Mouse (Mus musculus) liver, postnatal 0 days (tissue): ENCODE measurements around the gene Arl5c. TPM values are rescaled to one million over a fixed set of nuclear protein-coding genes. Genes with fewer than 3 reads are reported as not detected.

Experiments used
- ATAC-seq: fragments of 200-750 bp; cut with Nextera tagmentation; 2 replicates; pipeline ENCODE4 v1.8.0; 2017; ENCODE audit warnings: mild to moderate bottlenecking, moderate library complexity
- DNase-seq: peaks from one replicate; pipeline ENCODE4 v3.0.0-alpha.2; 2016
- H3K27ac ChIP-seq: fragments of 300-500 bp; sonication (generic); 2 replicates; pipeline ENCODE4 v1.5.1; 2014; ENCODE audit warnings: antibody characterized with exemption, moderate library complexity, mild to moderate bottlenecking, low read depth
- H3K27me3 ChIP-seq: fragments of 300-500 bp; sonication (generic); 2 replicates; pipeline ENCODE4 v1.6.1; 2014; ENCODE audit warnings: low read length, control low read depth, mixed read lengths; ENCODE audit not compliant: insufficient read depth
- H3K36me3 ChIP-seq: fragments of 300-500 bp; sonication (generic); replicated peaks from 2 replicates; pipeline ENCODE4 v1.6.1; 2014; ENCODE audit warnings: mild to moderate bottlenecking, control low read depth, low read length, moderate library complexity, mixed read lengths; ENCODE audit not compliant: insufficient read depth
- H3K4me1 ChIP-seq: fragments of 300-500 bp; sonication (generic); 2 replicates; pipeline ENCODE4 v1.6.1; 2014; ENCODE audit warnings: antibody characterized with exemption, mild to moderate bottlenecking, control low read depth; ENCODE audit not compliant: insufficient read depth
- H3K4me2 ChIP-seq: fragments of 300-500 bp; sonication (generic); 2 replicates; pipeline ENCODE4 v1.6.1; 2014; ENCODE audit warnings: low read depth, mild to moderate bottlenecking, low read length, moderate library complexity, mixed read lengths
- H3K4me3 ChIP-seq: fragments of 300-500 bp; sonication (generic); 2 replicates; pipeline ENCODE4 v1.5.1; 2014; ENCODE audit warnings: low read depth, low read length
- H3K9ac ChIP-seq: fragments of 300-500 bp; sonication (generic); replicated peaks from 2 replicates; pipeline ENCODE4 v1.6.1; 2014; ENCODE audit warnings: mild to moderate bottlenecking, moderate library complexity
- H3K9me3 ChIP-seq: fragments of 300-500 bp; sonication (generic); 2 replicates; pipeline ENCODE4 v1.6.1; 2016; ENCODE audit warnings: mild to moderate bottlenecking, control low read depth, low read length, mixed read lengths
- CTCF ChIP-seq: sonication (generic); IDR thresholded peaks from 2 replicates; pipeline ENCODE4 v1.5.1; 2016; ENCODE audit warnings: antibody characterized with exemption, low read depth
- EP300 ChIP-seq: IDR thresholded peaks from 2 replicates; pipeline ENCODE4 v1.6.1; 2016; ENCODE audit warnings: antibody characterized with exemption, low read depth, mild to moderate bottlenecking
- WGBS: fragments of 180-500 bp; shearing (Covaris S2); extraction: QIAGEN DNeasy Blood & Tissue Kit; methylation state at CpG from one replicate; pipeline ENCODE4 v1.1.7; 2014; ENCODE audit not compliant: insufficient replicate concordance; 5-methylcytosine and 5-hydroxymethylcytosine counted together
- polyA plus RNA-seq: library from polyadenylated mRNA; unstranded; fragments of >200 nt; fragmentation: Nextera tagmentation; extraction: Ambion mirVana; gene quantifications from 2 replicates; pipeline ENCODE4 v1.2.1, GENCODE M21; 2015

Gene Arl5c
- polyA plus RNA-seq, 1 experiment from 2014 or later: 10.0 TPM

DNA sequence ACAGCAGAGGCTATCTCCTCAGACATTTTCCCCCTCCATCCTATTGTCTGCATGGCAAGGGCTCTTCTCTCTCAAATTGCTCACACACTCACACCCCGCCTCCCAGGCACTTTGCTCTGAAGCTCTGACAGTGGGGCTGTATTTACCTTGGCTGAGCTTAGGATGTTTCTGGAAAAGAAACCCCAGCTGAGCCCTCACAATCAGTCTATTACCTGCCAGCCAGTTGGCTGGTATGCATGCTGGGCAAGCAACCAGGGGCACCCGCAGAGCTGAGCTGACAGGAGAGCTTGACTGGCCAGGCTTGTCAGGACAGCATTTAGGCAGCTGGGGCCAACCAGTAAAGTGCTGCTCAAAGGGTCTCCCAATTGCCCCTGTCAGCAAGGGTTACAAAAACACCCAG is 28.9 kb downstream of the Arl5c start:
- WGBS: 48% methylated on average over 2 of the region's 2 CpGs
- Histone ChIP-seq H3K4me2 (no peak overlapping the region), H3K27me3 (no peaks in the 10 kb centered on the region), H3K4me1 (no peaks in the 10 kb centered on the region), H3K27ac (no peak overlapping the region), H3K36me3 (no peaks in the 10 kb centered on the region), H3K4me3 (no peak overlapping the region), H3K9me3 (no peaks in the 10 kb centered on the region), H3K9ac (no peak overlapping the region)
- ATAC-seq (no peak), DNase-seq (no peak)
- no peak for TF ChIP-seq CTCF
- TF ChIP-seq EP300: no peak

DNA sequence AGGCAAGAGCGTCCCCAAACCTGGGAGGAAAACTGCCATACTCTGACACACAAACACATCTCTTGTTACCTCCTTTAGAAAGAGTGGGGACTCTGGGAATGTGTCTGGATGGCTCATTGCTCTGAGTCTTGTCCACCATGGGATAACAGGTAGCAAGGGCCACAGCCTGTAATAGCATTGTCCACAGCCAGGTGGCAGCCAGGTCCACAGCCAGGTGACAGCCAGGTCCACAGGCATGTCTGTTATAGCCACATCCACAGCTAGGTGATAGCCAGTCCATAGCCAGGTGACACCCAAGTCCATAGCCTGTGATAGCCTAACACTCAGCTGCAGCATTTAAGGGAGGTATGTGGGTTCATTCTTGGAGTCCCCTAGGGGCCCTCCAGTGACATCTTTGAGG is 35.1 kb downstream of the Arl5c start:
- H3K4me3 ChIP-seq: no peak overlapping the region
- no peaks in the 10 kb centered on the region for H3K4me1 ChIP-seq
- ATAC-seq: no peak
- DNase-seq: peak; percentile 44
- H3K9ac ChIP-seq: no peak overlapping the region
- no peak overlapping the region for H3K4me2 ChIP-seq
- no peak for TF ChIP-seq EP300
- peak; percentile 67 for TF ChIP-seq CTCF
- no peak overlapping the region for H3K27ac ChIP-seq
- no peaks in the 10 kb centered on the region for H3K36me3 ChIP-seq
- no peaks in the 10 kb centered on the region for H3K9me3 ChIP-seq
- WGBS: 65% methylated on average over 1 of the region's 1 CpGs
- H3K27me3 ChIP-seq: no peaks in the 10 kb centered on the region

DNA sequence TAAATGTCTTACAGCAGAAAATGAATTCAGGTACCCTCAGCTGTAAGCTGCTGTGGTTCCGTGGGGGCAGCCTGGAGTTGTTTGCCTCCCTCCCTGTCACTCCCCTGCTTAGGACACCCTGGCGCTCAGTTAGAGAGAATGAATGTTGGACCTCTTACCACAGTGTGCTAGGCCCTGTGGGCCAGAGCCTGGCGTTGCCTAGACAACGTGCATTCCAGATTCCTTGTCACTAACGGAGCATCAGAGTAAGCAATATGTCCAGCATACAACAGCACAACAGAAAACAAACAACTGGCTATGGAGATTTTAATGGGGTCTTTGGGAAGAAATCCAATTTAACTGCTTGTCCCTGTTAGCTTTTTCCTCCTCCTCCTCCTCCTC is 36.7 kb downstream of the Arl5c start:
- Histone ChIP-seq H3K9ac (no peak overlapping the region), H3K9me3 (no peaks in the 10 kb centered on the region), H3K4me3 (no peak overlapping the region), H3K4me2 (no peak overlapping the region), H3K27ac (no peak overlapping the region), H3K27me3 (no peaks in the 10 kb centered on the region), H3K36me3 (no peaks in the 10 kb centered on the region), H3K4me1 (peaks cover 7% of the 10 kb centered on the region; the same call in 1 of the 2 replicates)
- ATAC-seq: no peak
- no peak for TF ChIP-seq CTCF
- TF ChIP-seq EP300: no peak
- 69% methylated on average over 5 of the region's 5 CpGs for WGBS
- DNase-seq: no peak

DNA sequence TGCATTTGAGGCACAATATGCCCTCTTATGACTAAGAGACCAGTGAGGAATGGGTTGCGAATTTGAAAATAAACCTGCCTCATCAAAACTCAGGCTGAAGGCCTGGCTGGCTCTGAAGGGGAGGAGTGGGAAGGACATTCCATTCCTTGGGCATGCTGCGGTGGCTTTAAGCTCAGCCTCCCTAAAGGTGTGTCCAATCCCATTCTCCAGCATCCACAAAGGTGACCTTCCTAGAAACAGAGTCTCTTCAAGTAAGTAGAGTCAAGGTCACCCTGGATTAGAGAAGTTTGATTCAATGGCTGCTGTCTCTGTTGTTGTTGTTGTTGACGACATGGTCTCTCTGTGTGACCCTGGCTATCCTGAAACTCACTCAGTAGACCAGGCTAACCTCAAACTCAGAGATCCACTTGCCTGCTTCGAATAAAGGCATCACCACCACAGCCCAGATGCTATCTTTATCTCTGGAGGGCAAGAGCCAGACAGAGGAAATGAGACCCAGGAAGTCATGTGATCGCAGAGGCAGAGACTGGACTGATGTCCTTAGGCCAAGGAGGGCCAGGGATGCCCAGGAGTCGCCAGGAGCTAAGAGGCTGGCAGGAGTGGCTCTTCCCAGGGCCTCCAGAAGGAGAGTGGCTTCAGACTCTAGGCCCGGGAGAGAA is 37.2 kb downstream of the Arl5c start:
- Histone ChIP-seq H3K9me3 (no peaks in the 10 kb centered on the region), H3K27me3 (no peaks in the 10 kb centered on the region), H3K36me3 (no peaks in the 10 kb centered on the region), H3K9ac (no peak overlapping the region), H3K27ac (no peak overlapping the region), H3K4me3 (no peak overlapping the region), H3K4me2 (no peak overlapping the region), H3K4me1 (peaks cover 9% of the 10 kb centered on the region; the same call in 1 of the 2 replicates)
- no peak for DNase-seq
- ATAC-seq: no peak
- WGBS: 60% methylated on average over 7 of the region's 7 CpGs
- TF ChIP-seq EP300: no peak

DNA sequence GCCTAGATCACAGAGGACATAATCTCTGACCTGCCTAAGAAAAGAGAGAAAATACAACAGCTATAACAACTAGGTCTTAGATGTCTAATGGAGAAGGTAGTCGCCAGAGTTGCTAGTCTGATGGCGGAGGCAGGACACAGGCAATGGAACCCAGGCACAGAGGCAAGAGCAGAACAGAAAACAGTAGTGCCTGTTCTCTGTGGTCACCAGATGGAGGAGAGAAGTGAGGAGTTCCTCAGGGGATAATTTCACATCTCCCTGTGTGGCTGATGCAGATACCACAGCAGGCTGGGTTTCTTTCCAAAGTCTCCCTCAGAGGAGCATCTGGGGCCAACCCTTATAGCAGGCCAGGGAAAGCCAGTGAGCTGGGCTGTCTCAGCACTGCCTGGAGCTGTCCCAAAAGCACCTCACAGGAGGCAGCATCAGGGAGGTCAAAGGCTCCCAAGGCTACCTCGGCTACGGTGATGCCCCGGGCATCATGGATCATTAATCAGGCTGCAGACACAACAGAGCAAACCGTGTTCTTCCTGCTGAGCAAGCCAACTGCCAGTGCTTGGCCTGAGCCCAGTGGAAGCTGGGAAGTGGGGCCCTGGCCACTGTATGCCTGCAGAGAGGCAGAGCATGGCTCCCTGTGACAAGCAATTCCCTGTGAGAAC is 38.9 kb downstream of the Arl5c start:
- Histone ChIP-seq H3K4me1 (peaks cover 9% of the 10 kb centered on the region; the same call in 1 of the 2 replicates), H3K4me2 (no peak overlapping the region), H3K36me3 (no peaks in the 10 kb centered on the region), H3K9ac (no peak overlapping the region), H3K9me3 (no peaks in the 10 kb centered on the region), H3K27ac (no peak overlapping the region), H3K4me3 (no peak overlapping the region), H3K27me3 (no peaks in the 10 kb centered on the region)
- 58% methylated on average over 6 of the region's 6 CpGs for WGBS
- DNase-seq (no peak), ATAC-seq (no peak)
- TF ChIP-seq CTCF: no peak
- TF ChIP-seq EP300: no peak

DNA sequence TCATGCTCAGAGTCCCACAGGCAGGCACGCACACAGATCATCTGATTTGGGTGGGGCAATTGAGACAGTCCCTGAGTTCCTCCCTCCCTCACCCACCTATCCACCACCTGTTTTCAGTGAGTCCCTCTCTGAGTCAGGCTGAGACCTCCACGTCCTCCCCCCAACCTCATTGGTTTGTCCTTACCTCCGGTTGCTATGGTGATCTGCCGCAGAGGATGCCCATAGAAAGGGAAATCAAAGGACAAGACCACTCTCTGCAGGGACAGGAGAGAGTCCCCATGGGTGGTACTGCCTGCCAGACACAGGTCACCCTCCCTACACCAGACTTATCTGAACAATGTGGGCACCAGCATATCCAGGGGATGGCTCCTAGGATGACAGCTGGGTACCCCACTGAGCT is 40.1 kb downstream of the Arl5c start:
- Histone ChIP-seq H3K4me1 (peaks cover 9% of the 10 kb centered on the region; the same call in 1 of the 2 replicates), H3K27ac (no peak overlapping the region), H3K4me3 (no peak overlapping the region), H3K9ac (no peak overlapping the region), H3K9me3 (no peaks in the 10 kb centered on the region), H3K27me3 (no peaks in the 10 kb centered on the region), H3K4me2 (no peak overlapping the region), H3K36me3 (no peaks in the 10 kb centered on the region)
- no peak for TF ChIP-seq CTCF
- TF ChIP-seq EP300: no peak
- 69% methylated on average over 4 of the region's 4 CpGs for WGBS
- DNase-seq (no peak), ATAC-seq (no peak)
